Mouse (Mus musculus) stomach, embryonic 14.5 days (tissue): ENCODE data around the gene Gm49353. TPM values are rescaled to one million over a fixed set of nuclear protein-coding genes. Genes with fewer than 3 reads are reported as not detected.
A peak's percentile ranks its signal among the peaks of the same experiment; 100 is the strongest.

Experiments
- ATAC-seq: fragments of 200-750 bp; cut with Nextera tagmentation; 2 replicates; pipeline ENCODE4 v1.8.0; 2017; ENCODE audit warnings: low read depth, moderate TSS enrichment; ENCODE audit not compliant: insufficient number of reproducible peaks, insufficient read depth, low FRiP score
- H3K27ac ChIP-seq: fragments of 300-500 bp; sonication (generic); 2 replicates; pipeline ENCODE4 v1.5.1; 2014; ENCODE audit warnings: mild to moderate bottlenecking, low read length, moderate library complexity, mixed read lengths
- H3K27me3 ChIP-seq: fragments of 300-500 bp; sonication (generic); 2 replicates; pipeline ENCODE4 v1.6.1; 2014; ENCODE audit warnings: low read length, control low read depth, mixed read lengths; ENCODE audit not compliant: control insufficient read depth, insufficient read depth
- H3K36me3 ChIP-seq: fragments of 300-500 bp; sonication (generic); 2 replicates; pipeline ENCODE4 v1.6.1; 2014; ENCODE audit warnings: mild to moderate bottlenecking, control low read depth, low read length, moderate library complexity, mixed read lengths; ENCODE audit not compliant: control insufficient read depth, insufficient read depth
- H3K4me1 ChIP-seq: fragments of 300-500 bp; sonication (generic); 2 replicates; pipeline ENCODE4 v1.6.1; 2014; ENCODE audit warnings: low read length, control low read depth, mixed read lengths; ENCODE audit not compliant: control insufficient read depth, insufficient read depth
- H3K4me2 ChIP-seq: fragments of 300-500 bp; sonication (generic); replicated peaks from 2 replicates; pipeline ENCODE4 v1.6.1; 2014; ENCODE audit warnings: low read depth, low read length, control low read depth
- H3K4me3 ChIP-seq: fragments of 300-500 bp; sonication (generic); 2 replicates; pipeline ENCODE4 v1.5.1; 2014; ENCODE audit warnings: low read depth, low read length, control low read depth
- H3K9ac ChIP-seq: fragments of 300-500 bp; sonication (generic); replicated peaks from 2 replicates; pipeline ENCODE4 v1.6.1; 2014; ENCODE audit warnings: low read depth, mild to moderate bottlenecking, control low read depth, low read length, moderate library complexity, mixed read lengths
- H3K9me3 ChIP-seq: fragments of 300-500 bp; sonication (generic); 2 replicates; pipeline ENCODE4 v1.6.1; 2016; ENCODE audit warnings: low read depth, low read length, control low read depth; ENCODE audit not compliant: control insufficient read depth
- WGBS: fragments of 180-500 bp; shearing (Covaris S2); extraction: QIAGEN DNeasy Blood & Tissue Kit; methylation state at CpG from one replicate; pipeline ENCODE4 v1.1.7; 2014; 5-methylcytosine and 5-hydroxymethylcytosine counted together
- polyA plus RNA-seq: library from polyadenylated mRNA; unstranded; fragments of >200 nt; fragmentation: Nextera tagmentation; extraction: Ambion mirVana; gene quantifications from 2 replicates; pipeline ENCODE4 v1.2.1, GENCODE M21; 2014

The Gm49353 gene
- polyA plus RNA-seq, 1 experiment from 2014 or later = 1.2 TPM

DNA sequence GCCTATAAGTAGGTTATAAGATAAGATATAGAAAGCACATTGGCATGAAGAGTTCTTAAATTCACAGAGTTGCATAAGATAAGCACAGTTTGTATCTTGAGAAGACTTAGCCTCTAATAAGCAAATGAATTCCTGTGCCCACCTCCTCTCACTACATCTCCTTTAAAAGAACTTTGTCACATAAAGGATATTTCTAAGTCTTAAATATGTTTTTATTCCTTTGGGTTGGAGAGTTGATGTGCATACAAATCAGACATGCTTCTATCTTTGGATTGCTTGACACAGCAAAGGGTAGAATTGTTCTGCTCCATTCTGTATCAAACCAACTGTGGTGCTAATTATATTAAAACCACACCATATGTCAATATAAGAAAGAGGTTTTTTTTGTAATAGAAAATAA lies 5.0 kb upstream of the Gm49353 start:
- H3K27me3 ChIP-seq = no peaks in the 10 kb centered on the region
- no peak overlapping the region for H3K4me2 ChIP-seq
- no peak for ATAC-seq
- H3K36me3 ChIP-seq = no peaks in the 10 kb centered on the region
- H3K4me3 ChIP-seq = no peak overlapping the region
- no peak overlapping the region for H3K9ac ChIP-seq
- peaks cover 4% of the 10 kb centered on the region; the same call in 1 of the 2 replicates for H3K9me3 ChIP-seq
- H3K27ac ChIP-seq = no peak overlapping the region
- H3K4me1 ChIP-seq = no peaks in the 10 kb centered on the region

DNA sequence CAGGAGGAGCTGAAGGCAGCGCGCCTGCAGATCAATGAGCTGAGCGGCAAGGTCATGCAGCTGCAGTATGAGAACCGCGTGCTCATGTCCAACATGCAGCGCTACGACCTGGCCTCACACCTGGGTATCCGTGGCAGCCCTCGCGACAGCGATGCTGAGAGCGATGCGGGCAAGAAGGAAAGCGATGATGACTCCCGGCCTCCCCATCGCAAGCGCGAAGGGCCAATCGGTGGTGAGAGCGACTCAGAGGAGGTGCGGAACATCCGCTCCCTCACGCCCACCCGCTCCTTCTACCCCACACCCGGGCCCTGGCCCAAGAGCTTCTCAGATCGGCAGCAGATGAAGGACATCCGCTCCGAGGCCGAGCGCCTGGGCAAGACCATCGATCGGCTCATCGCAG lies 1.9 kb upstream of the Gm49353 start:
- H3K27ac ChIP-seq = no peak overlapping the region
- no peak overlapping the region for H3K9ac ChIP-seq
- H3K36me3 ChIP-seq = no peaks in the 10 kb centered on the region
- no peaks in the 10 kb centered on the region for H3K27me3 ChIP-seq
- ATAC-seq = no peak
- 95% methylated on average over 33 of the region's 33 CpGs for WGBS
- H3K4me2 ChIP-seq = no peak overlapping the region
- H3K4me1 ChIP-seq = no peaks in the 10 kb centered on the region
- H3K9me3 ChIP-seq = peaks cover 4% of the 10 kb centered on the region; the same call in 1 of the 2 replicates
- no peak overlapping the region for H3K4me3 ChIP-seq

DNA sequence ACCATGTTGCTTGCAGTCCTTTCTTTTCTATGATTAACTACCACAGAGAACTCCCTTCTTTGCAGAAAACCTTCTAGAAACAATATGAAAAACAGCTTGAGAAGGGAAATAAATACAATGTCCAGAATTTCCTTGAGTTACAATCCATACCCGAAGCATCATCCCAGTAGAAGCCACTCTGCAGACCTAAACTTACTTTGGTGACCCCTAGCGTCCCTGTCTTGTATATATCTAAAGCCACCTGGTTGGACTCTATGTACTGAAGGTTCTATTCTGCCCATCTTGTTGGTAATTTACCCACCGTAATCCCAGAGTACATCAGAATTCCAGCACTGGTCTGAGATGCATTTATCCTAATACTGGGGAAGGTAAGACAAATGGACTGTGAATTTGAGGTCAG lies 1.1 kb downstream of the Gm49353 start:
- Histone ChIP-seq H3K27ac (no peak overlapping the region), H3K9me3 (peaks cover 4% of the 10 kb centered on the region; the same call in 1 of the 2 replicates), H3K4me2 (no peak overlapping the region), H3K27me3 (no peaks in the 10 kb centered on the region), H3K4me3 (no peak overlapping the region), H3K36me3 (no peaks in the 10 kb centered on the region), H3K4me1 (no peaks in the 10 kb centered on the region), H3K9ac (no peak overlapping the region)
- 63% methylated on average over 3 of the region's 3 CpGs for WGBS
- no peak for ATAC-seq

DNA sequence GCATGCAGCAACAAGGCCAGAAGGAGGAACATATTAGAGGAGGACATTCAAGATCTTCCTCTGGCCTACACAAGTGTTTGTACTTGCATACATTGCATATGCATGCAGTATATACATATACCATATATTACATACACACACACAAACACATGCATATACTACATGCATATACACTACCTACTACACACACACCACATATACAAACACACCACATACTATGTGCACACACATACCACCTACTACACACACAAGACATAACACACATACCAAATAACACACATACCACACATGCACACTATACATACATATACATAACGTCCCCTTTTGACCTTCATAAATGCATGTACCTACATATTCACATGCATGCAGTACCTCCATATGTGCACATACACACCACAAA lies 1.9 kb downstream of the Gm49353 start:
- Histone ChIP-seq H3K9me3 (peaks cover 4% of the 10 kb centered on the region; the same call in 1 of the 2 replicates), H3K9ac (no peak overlapping the region), H3K27ac (no peak overlapping the region), H3K4me3 (no peak overlapping the region), H3K4me1 (no peaks in the 10 kb centered on the region), H3K27me3 (no peaks in the 10 kb centered on the region), H3K36me3 (no peaks in the 10 kb centered on the region), H3K4me2 (no peak overlapping the region)
- WGBS = 84% methylated on average over 1 of the region's 1 CpGs
- ATAC-seq = no peak

DNA sequence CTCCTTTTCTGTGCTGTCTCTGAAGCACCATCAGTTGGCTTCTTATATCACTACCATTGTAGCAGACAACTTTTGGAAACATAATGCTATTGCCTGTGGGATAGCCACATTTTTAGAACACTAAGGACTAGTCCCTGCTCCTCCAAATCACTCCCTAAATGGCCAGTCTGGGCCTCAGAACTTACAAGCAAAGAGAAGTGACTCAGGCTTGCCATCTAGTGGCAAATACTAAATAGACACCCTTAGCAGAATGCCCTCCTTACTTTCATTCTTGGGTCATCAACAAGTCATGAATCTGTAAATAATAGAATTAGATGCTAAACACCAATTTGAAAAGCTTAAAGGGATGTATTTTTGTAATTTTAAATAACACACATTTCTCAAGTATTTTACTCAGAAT lies 8.0 kb downstream of the Gm49353 start:
- no peak for ATAC-seq

DNA sequence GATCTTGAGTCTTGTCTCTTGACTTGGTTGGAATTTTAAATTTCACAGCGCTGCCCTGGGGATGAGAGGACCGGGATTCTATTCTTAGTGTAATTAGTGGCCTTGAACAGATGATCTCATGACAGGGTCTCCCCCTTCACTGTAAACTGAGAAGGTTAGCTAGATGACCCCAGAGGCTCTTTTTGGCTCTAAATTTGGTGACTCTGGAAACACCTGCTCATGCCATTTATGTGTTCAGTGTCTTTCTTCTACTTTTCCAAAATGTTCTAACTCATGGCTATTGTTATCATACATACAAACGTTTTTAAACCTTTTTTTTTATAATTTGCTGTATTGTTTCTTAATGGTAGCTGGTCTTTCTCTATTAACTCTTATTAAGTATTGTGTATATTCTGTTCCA lies 10.0 kb downstream of the Gm49353 start:
- Histone ChIP-seq H3K27me3 (no peaks in the 10 kb centered on the region), H3K9ac (no peak overlapping the region), H3K36me3 (no peaks in the 10 kb centered on the region), H3K4me1 (0 out of 2 replicates have a peak, but pooled peaks cover 3% of the 10 kb centered on the region), H3K4me3 (no peak overlapping the region), H3K9me3 (no peaks in the 10 kb centered on the region), H3K27ac (no peak overlapping the region), H3K4me2 (no peak overlapping the region)
- 58% methylated on average over 3 of the region's 3 CpGs for WGBS
- ATAC-seq = no peak

More for the DNA sequence above, 8.0 kb downstream of the Gm49353 start:
- H3K4me2 ChIP-seq = no peak overlapping the region
- H3K27ac ChIP-seq = no peak overlapping the region
- no peaks in the 10 kb centered on the region for H3K27me3 ChIP-seq
- no peaks in the 10 kb centered on the region for H3K36me3 ChIP-seq
- H3K9ac ChIP-seq = no peak overlapping the region
- no peak overlapping the region for H3K4me3 ChIP-seq
- no peaks in the 10 kb centered on the region for H3K9me3 ChIP-seq
- 0 out of 2 replicates have a peak, but pooled peaks cover 3% of the 10 kb centered on the region for H3K4me1 ChIP-seq

DNA sequence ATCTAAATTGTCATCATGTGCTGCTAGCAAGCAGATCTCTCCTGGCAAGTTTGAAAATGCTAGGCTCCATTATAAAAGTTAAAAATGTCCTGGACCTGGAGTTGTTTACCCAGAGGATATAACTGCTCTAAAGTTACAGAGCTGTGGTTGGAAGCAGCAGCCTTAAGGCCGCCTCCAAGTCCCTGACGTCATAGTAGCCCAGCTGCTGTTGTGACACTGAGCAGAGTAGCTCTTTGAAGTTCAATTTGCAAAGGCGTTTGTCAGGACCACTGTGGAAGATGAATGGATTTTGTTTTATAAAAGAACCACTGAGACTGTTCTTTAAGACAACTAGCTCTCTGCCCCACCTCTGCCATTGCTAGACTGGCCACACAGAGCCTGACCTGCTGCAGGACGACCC lies 12.7 kb downstream of the Gm49353 start, which contains the start of gene 9330159F19Rik:
TSS of gene 9330159F19Rik (plus strand) at position 154 of the 400 bp plus-strand sequence.
- Histone ChIP-seq H3K9me3 (no peaks in the 10 kb centered on the region), H3K27ac (no peak within 1 kb of the TSS; the same call in 1 of the 2 replicates), H3K4me2 (0 out of 2 replicates have a peak within 1 kb of the TSS, but pooled peaks have one; percentile 2), H3K9ac (no peak within 1 kb of the TSS), H3K4me3 (no peak within 1 kb of the TSS), H3K27me3 (no peaks in the 10 kb centered on the region), H3K36me3 (no peaks in the 10 kb centered on the region), H3K4me1 (0 out of 2 replicates have a peak, but pooled peaks cover 3% of the 10 kb centered on the region)
- ATAC-seq = peak; percentile 91
- WGBS = 5% methylated on average over 4 of the region's 4 CpGs

DNA sequence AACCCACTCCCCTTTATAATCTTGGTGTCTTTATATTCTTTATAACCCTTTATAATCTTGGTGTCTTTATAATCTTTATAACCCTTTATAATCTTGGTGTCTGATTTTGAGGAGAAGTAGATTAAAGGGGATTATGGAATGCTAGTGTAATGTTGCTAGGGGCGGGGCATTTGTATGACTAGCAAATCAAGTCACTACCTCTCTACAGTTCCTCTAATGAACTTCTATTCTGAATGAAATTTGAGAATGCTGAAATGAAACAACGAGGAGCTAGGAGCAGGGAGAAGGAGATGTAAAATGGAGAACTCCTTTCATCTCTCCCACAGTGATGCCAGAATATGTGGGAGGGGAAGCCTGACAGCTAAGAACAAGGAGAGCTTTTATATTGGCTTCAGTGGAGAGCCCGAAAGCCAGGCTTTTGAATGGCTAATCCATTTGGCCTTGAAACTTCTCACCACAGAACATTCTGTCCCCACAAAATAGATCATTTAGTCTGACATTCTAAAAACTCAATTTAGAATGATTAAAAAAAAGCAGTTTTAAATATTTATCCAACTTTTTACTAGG lies 14.9 kb downstream of the Gm49353 start:
- no peak for ATAC-seq
- Histone ChIP-seq H3K27me3 (no peaks in the 10 kb centered on the region), H3K36me3 (no peaks in the 10 kb centered on the region), H3K9ac (no peak overlapping the region), H3K4me2 (no peak overlapping the region), H3K9me3 (no peaks in the 10 kb centered on the region), H3K27ac (no peak overlapping the region), H3K4me1 (0 out of 2 replicates have a peak, but pooled peaks cover 3% of the 10 kb centered on the region), H3K4me3 (no peak overlapping the region)
- WGBS = 57% methylated on average over 3 of the region's 3 CpGs

DNA sequence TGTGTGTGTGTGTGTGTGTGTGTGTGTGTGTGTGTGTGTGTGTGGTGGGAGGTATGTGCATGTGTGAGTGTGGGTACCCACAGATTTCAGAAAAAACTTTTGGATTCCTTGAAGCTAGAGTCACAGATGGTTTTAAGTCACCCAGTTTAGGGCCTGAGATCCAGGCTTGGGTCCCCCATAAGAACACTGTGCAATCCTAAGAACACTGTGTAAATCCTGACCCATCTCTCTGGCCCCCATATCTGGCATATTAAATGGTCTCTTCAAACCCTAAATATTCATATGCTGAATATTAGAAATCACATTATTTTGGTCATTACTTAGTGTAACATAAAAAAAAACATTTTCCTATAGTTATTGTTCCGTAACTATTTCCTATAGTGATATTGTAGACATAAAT lies 18.2 kb downstream of the Gm49353 start:
- no peak overlapping the region for H3K4me2 ChIP-seq
- no peaks in the 10 kb centered on the region for H3K4me1 ChIP-seq
- no peak overlapping the region for H3K27ac ChIP-seq
- WGBS = 97% methylated on average over 1 of the region's 1 CpGs
- no peak overlapping the region for H3K4me3 ChIP-seq
- no peaks in the 10 kb centered on the region for H3K9me3 ChIP-seq
- H3K27me3 ChIP-seq = no peaks in the 10 kb centered on the region
- no peaks in the 10 kb centered on the region for H3K36me3 ChIP-seq
- no peak for ATAC-seq
- no peak overlapping the region for H3K9ac ChIP-seq
